Mouse (Mus musculus) G1E-ER4 (cell line): ENCODE data around the gene Itprip. TPM values are rescaled to one million over a fixed set of nuclear protein-coding genes. Genes with fewer than 3 reads are reported as not detected.

Experiments used
- GATA1 ChIP-seq: IDR thresholded peaks from one replicate; pipeline ENCODE4 v1.8.0; 2012; ENCODE audit warnings: low read length, inconsistent platforms
- polyA plus RNA-seq: library from polyadenylated mRNA; stranded (reverse); fragments of >175 nt; gene quantifications from 2 replicates; pipeline ENCODE4 v1.2.3, GENCODE M21; 2012

The Itprip gene
- polyA plus RNA-seq, 1 experiment, result 1.6 TPM

GRCm38 (mm10) chr19:47853951-47854795 is 64.9 kb downstream of the Itprip start:
- no peak for TF ChIP-seq GATA1

- no peak for TF ChIP-seq GATA1
Measured at GRCm38 (mm10) chr19:47853053-47853452, 66.0 kb downstream of the Itprip start.

GRCm38 (mm10) chr19:47849735-47850134 is 69.4 kb downstream of the Itprip start:
- no peak for TF ChIP-seq GATA1

Other genes with a start within 250 kb of the Itprip start
- not detected in 2 replicates for gene Col17a1, start 227.2 kb downstream of the Itprip start, polyA plus RNA-seq
- gene Sfr1, start 187.6 kb downstream of the Itprip start, polyA plus RNA-seq, result 9.2 and 19.6 TPM in 2 replicates
- 86.9 and 135 TPM in 2 replicates for gene Gsto1, start 64.3 kb downstream of the Itprip start, polyA plus RNA-seq
- not detected in 2 replicates for gene Gsto2, start 53.8 kb downstream of the Itprip start, polyA plus RNA-seq
- gene Cfap43, start within 50 bp of the Itprip start, polyA plus RNA-seq, result not detected in 2 replicates
- not detected in 2 replicates for gene Cfap58, start 18.4 kb upstream of the Itprip start, polyA plus RNA-seq